Mouse (Mus musculus) frontal cortex, postnatal 14 days (tissue): ENCODE data around the gene Ndrg3.
"Not testable (repeated sequence)": the region's sequence is repeated elsewhere in the genome, so short reads cannot be mapped to it uniquely, and the experiment has no call there.

Source experiments
- DNase-seq, 2 experiments: peaks; one replicate each; pipeline ENCODE4 v3.0.0; 2022; ENCODE audit warnings: low spot score in 2 of 2

The Ndrg3 gene

DNA sequence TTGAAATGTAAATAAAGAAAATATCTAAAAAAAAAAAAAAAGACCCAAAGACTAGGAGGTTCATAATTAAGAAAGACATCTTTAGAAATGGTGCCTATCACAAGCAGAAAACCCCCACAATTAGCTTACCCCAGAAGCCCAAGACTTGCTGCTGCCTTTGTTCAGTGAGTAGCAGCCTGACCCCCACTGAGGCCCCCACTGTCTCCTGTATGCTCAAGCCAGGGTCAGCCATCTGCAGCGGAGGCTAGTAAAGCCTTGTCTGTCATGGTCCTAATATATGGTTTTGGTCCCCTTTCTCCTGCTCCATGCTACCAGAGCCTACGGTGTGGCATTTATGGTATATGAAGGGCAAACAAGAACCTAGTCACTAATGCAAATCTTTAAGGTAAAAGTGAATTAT, 90.5 kb downstream of the Ndrg3 start:
- no peak for DNase-seq

DNA sequence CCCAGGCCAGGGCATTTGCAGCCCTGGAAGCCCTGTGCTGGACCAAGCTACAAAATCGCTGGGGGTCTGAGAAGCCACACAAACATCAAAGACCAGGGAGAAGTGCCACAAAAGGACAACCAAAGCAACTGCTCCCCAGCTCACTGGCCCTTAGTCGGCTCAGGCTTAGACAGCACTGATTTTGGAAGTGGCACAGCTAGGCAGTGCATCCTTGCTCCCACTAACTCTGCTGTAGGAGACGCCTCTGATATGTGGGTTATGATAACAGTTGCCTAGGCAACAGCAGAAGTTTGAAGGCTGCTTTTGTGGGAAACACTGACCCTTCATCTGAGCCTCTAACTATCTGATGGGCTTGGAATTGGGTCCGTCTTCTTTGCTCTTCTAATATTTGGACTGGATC, 92.7 kb downstream of the Ndrg3 start:
- no peak for DNase-seq

DNA sequence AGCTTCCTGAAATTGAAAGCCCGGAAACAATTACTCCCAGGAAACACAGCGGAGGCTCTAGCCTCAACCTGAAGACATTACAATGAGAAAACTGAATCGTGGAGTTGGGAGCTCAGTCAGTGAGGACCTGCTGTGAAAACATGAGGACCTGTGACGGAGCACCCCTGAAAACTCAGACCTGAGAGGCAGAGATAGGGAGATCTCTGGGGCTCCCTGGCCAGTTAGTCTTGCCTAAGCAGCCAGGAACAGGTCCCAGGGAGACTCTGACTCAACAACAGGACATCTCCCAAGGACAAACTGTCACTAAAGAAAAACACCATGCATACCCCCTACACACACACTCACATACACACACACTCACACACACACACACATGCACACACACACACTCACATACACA, 93.5 kb downstream of the Ndrg3 start:
- no peak for DNase-seq

DNA sequence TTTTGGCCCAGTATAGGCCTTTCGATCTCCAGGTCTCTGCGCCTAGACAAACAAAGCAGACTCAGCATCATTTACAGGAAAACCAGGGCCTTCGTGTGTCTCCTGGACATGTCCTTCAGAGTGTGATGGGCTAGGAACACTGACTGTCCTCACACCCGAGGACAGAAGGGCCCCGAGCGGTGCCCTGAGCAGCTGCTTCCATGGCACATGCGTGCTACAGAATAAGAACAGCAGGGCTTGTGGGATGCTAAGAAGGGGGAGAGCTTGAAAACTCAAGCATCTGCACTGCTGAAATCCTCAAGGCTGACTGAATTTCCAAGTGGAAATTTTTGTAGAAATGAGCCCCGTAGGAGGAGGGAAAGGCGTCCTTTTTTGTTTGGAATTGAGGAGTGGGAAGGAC, 94.8 kb downstream of the Ndrg3 start:
- no peak for DNase-seq

DNA sequence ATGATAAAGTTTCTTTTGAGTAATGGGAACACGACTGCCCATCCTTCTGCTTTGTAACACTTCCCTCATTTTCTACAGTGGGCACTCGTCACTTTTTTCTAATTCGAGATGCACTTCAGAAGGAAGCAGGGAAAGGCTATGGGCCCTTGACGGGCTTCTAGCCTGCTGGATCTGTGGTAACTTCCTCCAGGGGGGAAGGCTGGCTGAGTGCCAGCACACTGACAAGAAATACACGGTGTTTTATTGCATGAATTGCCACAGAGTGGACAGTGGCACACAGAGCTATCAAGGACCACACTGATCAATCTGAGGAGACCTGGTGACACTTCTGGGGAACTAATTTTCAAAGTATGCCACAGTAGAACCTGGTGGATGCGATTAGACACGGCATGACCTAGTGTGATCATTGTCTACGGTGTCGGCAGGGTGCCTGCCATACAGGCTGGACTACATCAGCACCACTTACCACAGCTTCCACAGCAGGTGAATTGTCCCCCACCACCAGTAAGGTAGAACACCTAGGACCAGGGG, 95.4 kb downstream of the Ndrg3 start:
- no peak for DNase-seq

DNA sequence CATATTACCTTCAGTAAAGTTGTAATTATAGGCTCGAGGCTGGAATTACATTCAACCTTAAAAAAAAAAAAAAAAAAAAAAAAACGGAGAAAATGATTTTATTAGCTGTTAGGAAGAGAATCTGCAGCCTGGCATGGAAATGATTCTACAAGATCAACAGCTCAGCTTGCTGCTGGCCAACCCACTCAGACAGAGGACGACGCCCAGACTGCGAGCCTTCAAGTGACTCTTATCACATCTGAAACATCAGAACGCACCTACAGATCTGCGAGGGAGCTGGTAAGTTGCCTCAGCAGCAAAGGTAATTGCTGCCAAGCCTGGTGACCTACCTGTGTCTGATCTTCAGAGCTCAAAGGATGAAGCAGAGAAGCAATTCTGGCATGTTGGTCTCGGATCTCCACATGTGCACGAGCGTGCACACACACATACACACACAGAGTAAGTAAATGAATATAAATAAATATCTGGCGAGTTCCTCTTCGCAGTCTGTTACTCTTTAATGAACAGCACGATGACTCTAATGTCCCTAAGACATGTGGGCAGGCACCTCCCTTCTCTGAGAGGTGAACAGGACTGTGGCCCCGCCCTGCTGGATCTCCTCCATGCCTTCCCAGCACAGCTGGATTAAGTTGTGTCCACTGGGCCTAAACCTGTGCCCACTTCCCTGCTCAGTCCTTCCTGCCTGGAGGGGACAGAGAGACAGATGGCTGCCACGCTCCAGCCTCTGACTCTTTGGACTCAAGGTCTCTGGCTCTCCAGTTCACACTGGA, 97.2 kb downstream of the Ndrg3 start:
- no peak for DNase-seq

DNA sequence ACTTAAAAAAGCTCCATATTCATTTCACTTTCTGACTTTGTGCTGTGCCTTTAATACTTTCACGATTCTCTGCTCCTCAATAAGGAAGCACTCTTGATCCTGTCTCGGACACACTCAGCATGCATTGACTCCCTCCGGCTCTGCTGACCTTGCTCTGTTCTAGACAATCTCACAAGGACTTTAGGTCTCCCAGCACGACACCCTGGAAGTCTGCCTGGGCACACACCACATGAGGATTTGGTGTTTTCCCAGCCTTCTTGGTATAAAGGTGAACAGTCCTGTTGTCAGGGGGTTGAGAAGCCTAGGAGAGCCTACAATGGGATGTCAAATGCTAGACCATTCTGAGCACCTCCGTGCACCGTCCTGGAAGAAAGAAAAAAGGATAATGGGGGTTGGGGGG, 99.0 kb downstream of the Ndrg3 start:
- no peak for DNase-seq

DNA sequence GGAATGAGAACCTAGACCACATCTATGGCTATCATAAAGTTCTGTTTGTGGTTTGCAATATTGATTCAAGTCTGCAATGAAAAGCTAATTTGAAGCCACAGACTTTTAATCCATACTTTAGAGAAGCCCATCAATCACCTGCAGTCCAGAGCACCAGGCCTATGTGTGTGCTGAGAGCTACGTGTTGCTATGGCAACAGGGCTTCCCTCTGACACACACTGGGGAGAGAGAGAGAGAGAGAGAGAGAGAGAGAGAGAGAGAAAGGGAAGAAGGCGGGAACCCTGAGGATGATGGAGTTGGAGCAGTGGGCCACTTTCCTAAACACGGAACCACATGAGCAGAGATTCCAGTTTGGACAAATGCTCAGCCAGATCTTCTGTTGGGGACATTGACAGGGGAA, 99.6 kb downstream of the Ndrg3 start:
- no peak for DNase-seq

DNA sequence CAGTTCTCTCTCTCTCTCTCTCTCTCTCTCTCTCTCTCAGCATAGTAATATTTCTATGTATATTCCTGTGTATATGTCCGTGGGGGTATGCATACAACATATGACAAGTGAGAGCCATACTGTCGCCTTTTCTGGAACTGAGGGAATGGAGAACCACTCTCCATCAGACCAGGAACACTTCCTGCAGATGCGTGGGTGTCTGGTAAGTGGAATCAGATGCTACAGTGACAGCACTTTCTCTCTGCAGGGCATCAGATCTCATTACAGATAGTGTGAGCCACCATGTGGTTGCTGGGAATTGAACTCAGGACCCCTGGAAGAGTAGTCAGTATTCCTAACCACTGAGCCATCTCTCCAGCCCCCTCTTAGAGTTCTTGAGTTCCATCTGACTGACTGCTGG, 103.4 kb downstream of the Ndrg3 start:
- DNase-seq, result no peak

DNA sequence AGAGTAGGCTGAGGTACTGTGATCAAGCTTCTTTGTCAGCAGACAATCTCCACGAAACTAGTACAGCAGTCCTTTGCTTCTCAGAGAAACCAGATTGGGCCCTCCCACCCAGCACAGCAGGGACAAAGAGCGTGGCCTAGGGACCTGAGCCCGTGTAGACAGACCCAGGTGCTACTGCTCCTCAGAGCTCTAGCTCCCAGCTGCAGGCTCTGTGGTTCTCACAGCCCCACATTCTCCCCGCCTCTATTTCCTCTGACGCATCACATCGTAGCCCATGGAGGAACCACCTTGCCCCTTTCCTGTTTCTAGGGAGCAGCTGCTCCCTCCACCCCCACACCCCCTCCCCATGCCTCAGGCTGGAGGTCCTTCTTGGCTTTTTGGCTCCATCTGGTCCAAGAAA, 104.8 kb downstream of the Ndrg3 start, which contains the start of gene Sla2:
Gene Sla2, minus strand, starts transcription at position 176 of the 400 bp plus-strand sequence.
- DNase-seq, result no peak

DNA sequence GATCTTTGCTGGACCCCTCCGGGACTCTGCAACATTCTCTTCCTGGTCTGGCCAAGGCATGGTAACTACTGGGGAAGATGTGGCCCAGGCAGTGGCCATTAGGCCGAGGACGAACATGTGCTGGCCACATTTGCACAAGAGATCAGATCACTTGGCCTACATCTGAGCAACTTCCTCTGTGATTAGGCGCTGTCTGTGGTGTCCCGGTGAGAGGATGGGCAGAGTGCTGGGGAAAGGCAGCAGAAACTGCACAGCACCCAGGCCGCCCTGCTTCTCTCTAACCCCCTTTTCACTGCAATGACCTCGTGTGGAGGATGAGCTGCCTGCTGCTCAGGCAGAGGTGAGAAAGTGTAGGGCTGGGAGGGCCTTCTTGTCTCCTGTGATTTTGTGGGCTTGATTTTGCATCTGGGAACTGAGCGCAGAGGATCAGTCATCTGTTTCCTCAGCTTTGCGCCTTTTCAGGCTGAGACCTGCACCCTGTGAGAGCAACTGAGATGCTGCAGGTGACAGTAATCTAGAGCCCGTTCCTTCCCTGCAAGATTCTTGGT, 105.7 kb downstream of the Ndrg3 start:
- DNase-seq, result no peak

DNA sequence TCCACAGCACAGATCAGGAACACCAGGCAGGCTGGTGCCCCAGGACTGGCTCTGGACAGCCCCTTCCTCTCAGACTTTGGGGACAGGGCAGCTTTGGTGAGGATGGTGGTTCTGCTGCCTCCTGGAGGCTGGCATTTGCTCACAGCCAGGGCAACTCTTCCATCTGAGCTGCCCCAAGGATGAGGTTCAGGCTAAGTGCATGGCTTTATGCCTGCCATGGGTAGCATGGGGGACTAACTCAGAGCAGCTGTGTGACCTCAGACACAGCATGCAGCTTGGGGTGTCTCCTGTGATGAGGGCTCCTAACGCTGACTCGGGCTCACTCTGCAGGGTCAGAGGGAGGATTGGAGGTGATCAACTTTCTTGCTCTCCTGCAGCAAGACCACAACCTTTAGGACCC, 106.2 kb downstream of the Ndrg3 start:
- DNase-seq, result not testable (repeated sequence)

DNA sequence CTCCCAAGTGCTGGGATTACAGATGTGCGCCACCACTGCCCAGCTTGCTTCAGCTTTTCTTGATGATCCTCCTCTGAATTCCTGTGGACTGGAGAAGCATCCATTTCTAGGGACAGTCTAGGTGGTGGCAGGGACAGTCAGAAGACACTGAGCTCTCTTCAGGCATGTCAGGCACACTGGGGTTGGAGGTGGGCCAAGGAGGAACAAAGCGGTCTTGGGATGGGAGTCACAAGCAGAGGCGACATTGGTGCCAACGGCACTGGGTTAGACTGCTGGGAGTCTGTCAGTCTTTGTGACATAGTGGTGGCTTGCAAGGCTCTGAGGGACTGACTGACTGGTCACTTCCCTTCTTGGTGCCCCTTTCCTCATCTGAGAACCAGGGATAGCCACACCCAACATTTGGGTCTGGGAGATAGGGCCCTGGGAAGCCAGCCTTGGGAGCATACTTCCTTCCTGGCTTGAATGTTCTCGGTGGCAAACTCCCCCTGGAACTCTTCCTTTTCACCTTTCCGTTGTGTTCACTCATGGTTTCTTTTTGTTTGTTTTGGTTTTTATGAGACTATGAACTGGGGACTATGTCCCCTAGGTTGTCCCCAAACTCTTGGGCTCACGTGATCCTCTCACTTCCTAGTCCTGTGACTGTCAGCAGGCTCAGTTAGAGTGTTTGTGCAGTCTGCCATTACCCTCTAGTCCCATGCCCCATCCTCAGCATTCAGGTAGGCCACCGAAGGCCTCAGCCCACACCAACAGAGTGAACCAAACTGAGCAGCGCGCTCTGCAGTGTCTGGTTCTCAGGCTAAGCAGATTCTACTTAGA, 107.3 kb downstream of the Ndrg3 start:
- DNase-seq, result no peak

DNA sequence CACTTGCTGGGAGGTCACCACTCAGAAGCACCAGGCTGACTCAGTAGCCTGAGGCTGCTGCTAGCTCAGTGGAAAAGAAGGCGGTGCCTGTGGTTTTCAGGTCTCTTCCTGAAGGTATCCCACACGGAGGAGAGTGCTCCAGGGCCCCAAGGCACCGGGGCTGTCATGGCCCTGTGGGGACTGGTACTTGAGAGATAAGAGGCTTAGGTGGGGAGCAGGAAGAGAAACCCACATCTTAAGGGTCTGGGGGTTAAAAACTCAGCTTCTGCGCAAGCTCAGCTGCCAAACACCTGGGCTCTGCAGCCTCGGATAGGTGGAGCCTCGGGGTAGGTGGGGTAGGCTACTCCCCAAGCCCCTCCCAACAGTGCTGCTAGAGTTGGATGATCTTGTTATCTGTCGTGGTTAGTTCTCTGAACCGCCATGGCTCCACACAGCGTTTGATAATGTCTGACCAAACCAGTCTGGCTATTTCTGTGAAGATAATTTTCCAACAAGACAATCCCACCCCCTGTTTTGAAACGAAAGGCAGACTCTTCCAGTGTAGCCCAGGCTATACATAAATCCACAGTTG, 109.3 kb downstream of the Ndrg3 start:
- DNase-seq, result no peak

DNA sequence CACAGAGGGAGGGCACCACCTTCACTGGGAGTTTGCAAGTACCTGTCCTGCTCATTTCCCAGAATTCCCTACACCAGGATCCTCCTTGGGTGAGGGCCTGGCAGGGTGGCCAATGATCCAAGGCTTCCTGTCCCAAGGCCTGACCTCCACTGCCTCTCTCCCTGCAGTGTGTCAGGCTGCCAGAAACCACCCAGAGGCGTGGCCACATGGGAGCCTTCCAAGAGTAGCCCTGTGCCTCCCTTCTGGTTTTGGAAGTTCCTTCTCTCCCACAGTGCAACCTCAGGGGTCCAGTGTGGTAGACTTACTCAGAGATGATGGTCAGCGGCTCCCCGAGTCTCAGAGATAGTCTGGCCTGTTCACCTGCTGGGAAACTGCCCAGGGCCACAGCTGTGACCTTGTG, 112.3 kb downstream of the Ndrg3 start:
- DNase-seq, result no peak

DNA sequence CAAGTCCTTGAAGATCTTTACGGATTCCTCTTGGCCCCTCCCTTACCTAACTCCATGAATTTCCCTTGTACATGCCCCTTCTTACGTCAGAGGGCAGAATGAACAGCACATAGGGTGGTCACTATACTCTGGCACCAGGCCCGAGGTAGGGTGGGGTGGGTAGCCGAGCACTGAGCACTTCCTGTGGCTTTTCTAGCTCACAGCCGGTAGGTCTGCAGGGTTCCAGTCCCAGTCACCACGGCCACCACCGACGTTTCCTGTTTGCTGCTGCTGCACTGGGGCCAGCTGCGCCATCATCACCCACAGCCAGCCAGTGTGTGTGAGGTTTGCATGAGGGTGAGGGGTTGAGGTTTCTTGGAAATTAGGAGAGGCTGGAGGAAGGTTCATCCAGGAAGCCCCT, 114.1 kb downstream of the Ndrg3 start:
- no peak for DNase-seq
